Mouse (Mus musculus) midbrain, embryonic 13.5 days (tissue): ENCODE data around the gene Gramd2. TPM values are rescaled to one million over a fixed set of nuclear protein-coding genes. Genes with fewer than 3 reads are reported as not detected.
"Not testable (repeated sequence)": the region's sequence is repeated elsewhere in the genome, so short reads cannot be mapped to it uniquely, and the experiment has no call there.

Experiments
- ATAC-seq: fragments of 200-750 bp; cut with Nextera tagmentation; 2 replicates; pipeline ENCODE4 v1.8.0; 2017; ENCODE audit warnings: mild to moderate bottlenecking, moderate TSS enrichment, moderate library complexity
- H3K27ac ChIP-seq: fragments of 300-500 bp; sonication (generic); 2 replicates; pipeline ENCODE4 v1.5.1; 2015; ENCODE audit warnings: inconsistent platforms, mild to moderate bottlenecking, moderate library complexity
- H3K27me3 ChIP-seq: fragments of 300-500 bp; sonication (generic); 2 replicates; pipeline ENCODE4 v1.6.1; 2015; ENCODE audit warnings: mild to moderate bottlenecking, inconsistent platforms
- H3K36me3 ChIP-seq: fragments of 300-500 bp; sonication (generic); 2 replicates; pipeline ENCODE4 v1.6.1; 2015; ENCODE audit warnings: mild to moderate bottlenecking, inconsistent platforms
- H3K4me1 ChIP-seq: fragments of 300-500 bp; sonication (generic); replicated peaks from 2 replicates; pipeline ENCODE4 v1.6.1; 2015; ENCODE audit warnings: inconsistent platforms
- H3K4me2 ChIP-seq: fragments of 300-500 bp; sonication (generic); replicated peaks from 2 replicates; pipeline ENCODE4 v1.6.1; 2015; ENCODE audit warnings: moderate library complexity, mild to moderate bottlenecking, inconsistent platforms
- H3K4me3 ChIP-seq: fragments of 300-500 bp; sonication (generic); replicated peaks from 2 replicates; pipeline ENCODE4 v1.5.1; 2015; ENCODE audit warnings: mild to moderate bottlenecking, inconsistent platforms
- H3K9ac ChIP-seq: fragments of 300-500 bp; sonication (generic); replicated peaks from 2 replicates; pipeline ENCODE4 v1.6.1; 2015; ENCODE audit warnings: mild to moderate bottlenecking, inconsistent platforms
- H3K9me3 ChIP-seq: fragments of 300-500 bp; sonication (generic); 2 replicates; pipeline ENCODE4 v1.6.1; 2016; ENCODE audit warnings: mild to moderate bottlenecking, inconsistent platforms
- WGBS: fragments of 180-500 bp; shearing (Covaris S2); methylation state at CpG from one replicate; pipeline ENCODE4 v1.1.7; 2015; 5-methylcytosine and 5-hydroxymethylcytosine counted together
- polyA plus RNA-seq: library from polyadenylated mRNA; unstranded; fragments of >200 nt; fragmentation: Nextera tagmentation; extraction: Ambion mirVana; gene quantifications from 2 replicates; pipeline ENCODE4 v1.2.1, GENCODE M21; 2015

The Gramd2 gene
- polyA plus RNA-seq, 1 experiment from 2014 or later, result 2.1 TPM

- H3K4me1 ChIP-seq, H3K4me3 ChIP-seq, H3K9me3 ChIP-seq, ATAC-seq, H3K9ac ChIP-seq, H3K4me2 ChIP-seq, H3K27ac ChIP-seq, H3K36me3 ChIP-seq, H3K27me3 ChIP-seq: not testable (repeated sequence)
- WGBS, result 100% methylated on average over 2 of the region's 3 CpGs
Observed at GRCm38 (mm10) chr9:59757016-59757415, 77.1 kb downstream of the Gramd2 start.

- no peak overlapping the region for H3K9ac ChIP-seq
- no peaks in the 10 kb centered on the region for H3K27me3 ChIP-seq
- H3K4me2 ChIP-seq, result no peak overlapping the region
- no peaks in the 10 kb centered on the region for H3K4me1 ChIP-seq
- ATAC-seq, result no peak
- 87% methylated on average over 3 of the region's 3 CpGs for WGBS
- no peaks in the 10 kb centered on the region for H3K36me3 ChIP-seq
- no peaks in the 10 kb centered on the region for H3K9me3 ChIP-seq
- H3K27ac ChIP-seq, result no peak overlapping the region
- H3K4me3 ChIP-seq, result no peak overlapping the region
Observed at GRCm38 (mm10) chr9:59760515-59760914, 80.6 kb downstream of the Gramd2 start.

GRCm38 (mm10) chr9:59766966-59767461 lies 87.1 kb downstream of the Gramd2 start:
- H3K4me3 ChIP-seq, H3K27ac ChIP-seq, H3K4me1 ChIP-seq, H3K9ac ChIP-seq, H3K9me3 ChIP-seq, ATAC-seq, H3K4me2 ChIP-seq, H3K27me3 ChIP-seq, H3K36me3 ChIP-seq: not testable (repeated sequence)
- WGBS, result 95% methylated on average over 12 of the region's 13 CpGs

Other genes starting within 250 kb of the Gramd2 start
- 16.1 and 23.1 TPM in 2 replicates for gene Arih1, start 193.5 kb upstream of the Gramd2 start, polyA plus RNA-seq
- 49.9 and 50.6 TPM in 2 replicates for gene Hexa, start 140.6 kb upstream of the Gramd2 start, polyA plus RNA-seq
- gene Tmem202, start 140.3 kb upstream of the Gramd2 start, polyA plus RNA-seq, result 0.55 and 0.74 TPM in 2 replicates
- 37.3 and 46.4 TPM in 2 replicates for gene Celf6, start 102.2 kb upstream of the Gramd2 start, polyA plus RNA-seq
- 186 and 195 TPM in 2 replicates for gene Parp6, start 62.9 kb upstream of the Gramd2 start, polyA plus RNA-seq
- gene Pkm, start 23.8 kb upstream of the Gramd2 start, polyA plus RNA-seq, result 1,400 and 1,429 TPM in 2 replicates
- 14.4 and 16.3 TPM in 2 replicates for gene Senp8, start 70.6 kb downstream of the Gramd2 start, polyA plus RNA-seq
- gene Myo9a, start 70.8 kb downstream of the Gramd2 start, polyA plus RNA-seq, result 24.5 and 25.7 TPM in 2 replicates